Mouse (Mus musculus) intestine, postnatal 0 days (tissue): ENCODE measurements at regions not wholly inside any gene's neighbourhood (a gene's known extent, or its start where the extent isn't known, plus 50 kb on each side); places are given as distances from the start of the nearest gene placed in this dataset.
"Not testable (repeated sequence)": the region's sequence is repeated elsewhere in the genome, so short reads cannot be mapped to it uniquely, and the experiment has no call there.

Experiments
- ATAC-seq: fragments of 200-750 bp; cut with Nextera tagmentation; 2 replicates; pipeline ENCODE4 v1.8.0; 2017; ENCODE audit warnings: mild to moderate bottlenecking, moderate TSS enrichment, moderate library complexity
- H3K27ac ChIP-seq: fragments of 300-500 bp; sonication (generic); 2 replicates; pipeline ENCODE4 v1.5.1; 2014; ENCODE audit warnings: mild to moderate bottlenecking, low read depth, low read length, moderate library complexity
- H3K27me3 ChIP-seq: fragments of 300-500 bp; sonication (generic); replicated peaks from 2 replicates; pipeline ENCODE4 v1.6.1; 2014; ENCODE audit warnings: low read length, mixed read lengths; ENCODE audit not compliant: control insufficient read depth, insufficient read depth
- H3K36me3 ChIP-seq: fragments of 300-500 bp; sonication (generic); 2 replicates; pipeline ENCODE4 v1.6.1; 2014; ENCODE audit warnings: mild to moderate bottlenecking, moderate library complexity; ENCODE audit not compliant: control insufficient read depth, insufficient read depth
- H3K4me1 ChIP-seq: fragments of 300-500 bp; sonication (generic); replicated peaks from 2 replicates; pipeline ENCODE4 v1.6.1; 2014; ENCODE audit warnings: antibody characterized with exemption, low read length, mixed read lengths; ENCODE audit not compliant: control insufficient read depth, insufficient read depth
- H3K4me2 ChIP-seq: fragments of 300-500 bp; sonication (generic); replicated peaks from 2 replicates; pipeline ENCODE4 v1.6.1; 2014; ENCODE audit warnings: low read depth, mild to moderate bottlenecking, moderate library complexity
- H3K4me3 ChIP-seq: fragments of 300-500 bp; sonication (generic); 2 replicates; pipeline ENCODE4 v1.5.1; 2014; ENCODE audit warnings: low read depth, low read length
- H3K9ac ChIP-seq: fragments of 300-500 bp; sonication (generic); 2 replicates; pipeline ENCODE4 v1.6.1; 2014; ENCODE audit warnings: mild to moderate bottlenecking, low read depth, low read length
- H3K9me3 ChIP-seq: fragments of 300-500 bp; sonication (generic); 2 replicates; pipeline ENCODE4 v1.6.1; 2016; ENCODE audit warnings: mixed run types; ENCODE audit not compliant: control insufficient read depth
- CTCF ChIP-seq: sonication (generic); IDR thresholded peaks from 2 replicates; pipeline ENCODE4 v1.5.1; 2016; ENCODE audit warnings: low read depth, mild to moderate bottlenecking, control low read depth, antibody characterized with exemption, moderate library complexity
- WGBS: fragments of 180-500 bp; shearing (Covaris S2); extraction: QIAGEN DNeasy Blood & Tissue Kit; methylation state at CpG from one replicate; pipeline ENCODE4 v1.1.7; 2014; 5-methylcytosine and 5-hydroxymethylcytosine counted together

- not testable (repeated sequence) for H3K4me1 ChIP-seq, H3K36me3 ChIP-seq, H3K9ac ChIP-seq, ATAC-seq, H3K4me3 ChIP-seq, H3K27ac ChIP-seq, H3K4me2 ChIP-seq, H3K9me3 ChIP-seq, H3K27me3 ChIP-seq
- peak; percentile 56 for TF ChIP-seq CTCF
- WGBS = 33% methylated on average over 1 of the region's 1 CpGs
Observed at GRCm38 (mm10) chr8:83803312-83803711, 62.2 kb upstream of the Adgre5 start.

GRCm38 (mm10) chr8:83802506-83802905 lies 61.4 kb upstream of the Adgre5 start:
- H3K9ac ChIP-seq = no peak overlapping the region
- no peak overlapping the region for H3K4me2 ChIP-seq
- no peak overlapping the region for H3K4me3 ChIP-seq
- no peak for TF ChIP-seq CTCF
- WGBS = 42% methylated on average over 3 of the region's 3 CpGs
- H3K36me3 ChIP-seq = no peaks in the 10 kb centered on the region
- H3K27ac ChIP-seq = no peak overlapping the region
- no peaks in the 10 kb centered on the region for H3K9me3 ChIP-seq
- no peaks in the 10 kb centered on the region for H3K4me1 ChIP-seq
- H3K27me3 ChIP-seq = no peaks in the 10 kb centered on the region
- no peak for ATAC-seq

DNA sequence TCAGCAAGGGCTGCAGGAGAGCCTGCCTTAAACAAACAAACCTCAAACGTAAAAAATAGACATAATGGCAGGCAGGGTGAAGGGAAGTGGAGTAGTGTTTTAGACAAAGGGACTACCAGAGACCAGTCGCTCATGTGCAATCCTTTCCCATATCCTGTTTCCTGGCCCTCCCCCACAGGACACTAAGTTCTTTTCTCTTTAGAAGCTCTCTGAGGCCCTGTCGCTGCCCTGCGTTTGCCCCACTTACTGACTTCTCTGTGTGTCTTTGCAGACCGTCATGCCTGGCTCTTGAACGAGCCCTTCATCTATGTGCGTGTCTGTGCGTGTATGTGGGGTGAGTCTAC lies 58.5 kb upstream of the Adgre5 start:
- no peak for ATAC-seq
- Histone ChIP-seq H3K27ac (no peak overlapping the region), H3K4me2 (no peak overlapping the region)

DNA sequence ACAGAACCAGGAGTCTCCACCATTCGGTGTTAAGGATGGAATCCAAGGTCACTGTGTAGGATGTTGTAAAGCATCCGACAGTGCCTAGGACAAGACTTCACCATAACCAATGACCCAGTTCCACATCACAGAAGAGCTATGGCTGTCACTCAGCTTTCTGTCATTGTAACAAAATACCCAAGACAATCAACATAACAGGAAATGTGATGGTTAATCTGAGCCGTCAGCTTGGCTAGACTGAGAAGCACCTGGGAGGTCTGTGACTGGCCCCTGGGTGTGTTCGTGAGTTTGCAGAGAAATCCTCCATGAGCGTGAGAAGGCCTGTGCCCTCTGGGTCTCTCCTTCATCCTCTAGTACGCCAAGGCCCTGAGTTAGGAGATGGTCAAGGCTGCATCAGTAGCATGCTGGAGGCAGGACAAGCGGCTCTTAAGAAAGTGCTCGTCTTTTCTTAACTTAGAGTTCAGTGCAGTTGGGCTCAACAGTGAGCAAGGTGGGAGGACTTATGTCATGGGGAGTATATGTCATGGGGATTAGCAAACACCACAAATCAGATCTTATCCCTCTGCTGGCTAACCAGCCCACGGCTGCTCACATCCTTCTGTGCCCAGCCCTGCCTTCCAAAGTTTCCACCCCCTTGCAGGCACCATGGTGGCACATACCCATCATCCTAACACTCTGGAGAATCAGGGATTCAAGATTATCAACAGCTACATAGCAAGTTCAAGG lies 57.9 kb upstream of the Adgre5 start:
- ATAC-seq = no peak
- H3K27me3 ChIP-seq = no peaks in the 10 kb centered on the region
- no peaks in the 10 kb centered on the region for H3K4me1 ChIP-seq
- no peak overlapping the region for H3K27ac ChIP-seq
- no peak overlapping the region for H3K9ac ChIP-seq
- no peak overlapping the region for H3K4me2 ChIP-seq
- H3K4me3 ChIP-seq = no peak overlapping the region
- TF ChIP-seq CTCF = no peak
- H3K36me3 ChIP-seq = no peaks in the 10 kb centered on the region
- H3K9me3 ChIP-seq = no peaks in the 10 kb centered on the region
- WGBS = 74% methylated on average over 9 of the region's 9 CpGs

More for the DNA sequence above, 58.5 kb upstream of the Adgre5 start:
- WGBS = 66% methylated on average over 8 of the region's 8 CpGs
- H3K9me3 ChIP-seq = no peaks in the 10 kb centered on the region
- no peaks in the 10 kb centered on the region for H3K36me3 ChIP-seq
- no peaks in the 10 kb centered on the region for H3K4me1 ChIP-seq
- no peak overlapping the region for H3K4me3 ChIP-seq
- H3K9ac ChIP-seq = no peak overlapping the region
- H3K27me3 ChIP-seq = no peaks in the 10 kb centered on the region
- no peak for TF ChIP-seq CTCF

- Histone ChIP-seq H3K36me3 (no peaks in the 10 kb centered on the region), H3K9me3 (no peaks in the 10 kb centered on the region), H3K9ac (no peak overlapping the region), H3K4me3 (no peak overlapping the region), H3K4me2 (no peak overlapping the region), H3K4me1 (no peaks in the 10 kb centered on the region), H3K27me3 (no peaks in the 10 kb centered on the region), H3K27ac (no peak overlapping the region)
- 79% methylated on average over 16 of the region's 16 CpGs for WGBS
- TF ChIP-seq CTCF = no peak
- ATAC-seq = no peak
Observed at GRCm38 (mm10) chr8:83793491-83794238, 52.5 kb upstream of the Adgre5 start.
